Mouse (Mus musculus) G1E (cell line): ENCODE measurements at regions not wholly inside any gene's neighbourhood (a gene's known extent, or its start where the extent isn't known, plus 50 kb on each side); places are given as distances from the start of the nearest gene placed in this dataset.

Source experiments
- CTCF ChIP-seq: IDR thresholded peaks from 2 replicates; pipeline ENCODE4 v1.5.1; 2012; ENCODE audit warnings: low read depth, low read length, inconsistent platforms, mixed read lengths
- GATA1 ChIP-seq: IDR thresholded peaks from 2 replicates; pipeline ENCODE4 v1.6.1; 2012; ENCODE audit warnings: borderline replicate concordance, low read length, inconsistent platforms, mixed read lengths
- GATA2 ChIP-seq: IDR thresholded peaks from 2 replicates; pipeline ENCODE4 v1.6.1; 2012; ENCODE audit warnings: low read depth, low read length, inconsistent platforms, borderline replicate concordance
- TAL1 ChIP-seq: conservative IDR thresholded peaks from 2 replicates; pipeline ENCODE4 v1.6.1; 2012; ENCODE audit warnings: low read depth, low read length, inconsistent platforms, mixed read lengths

- TF ChIP-seq CTCF (no peak), TAL1 (no peak), GATA2 (no peak), GATA1 (no peak)
Measured at GRCm38 (mm10) chr13:38854986-38855385, 105.7 kb downstream of the Slc35b3 start.
